Mouse (Mus musculus) ES-E14 (cell line): ENCODE results near the gene Unc13d.

ENCODE experiments used
- HCFC1 ChIP-seq: IDR thresholded peaks from 2 replicates; pipeline ENCODE4 v1.6.1; 2012; ENCODE audit warnings: low read length, inconsistent platforms, borderline replicate concordance; ENCODE audit not compliant: insufficient read depth
- MAFK ChIP-seq: IDR thresholded peaks from 2 replicates; pipeline ENCODE4 v1.6.1; 2014; ENCODE audit warnings: mild to moderate bottlenecking, low read depth, low read length, inconsistent platforms; ENCODE audit not compliant: insufficient read depth
- ZNF384 ChIP-seq: IDR thresholded peaks from 2 replicates; pipeline ENCODE4 v1.6.1; 2012; ENCODE audit warnings: low read depth, low read length, inconsistent platforms

DNA sequence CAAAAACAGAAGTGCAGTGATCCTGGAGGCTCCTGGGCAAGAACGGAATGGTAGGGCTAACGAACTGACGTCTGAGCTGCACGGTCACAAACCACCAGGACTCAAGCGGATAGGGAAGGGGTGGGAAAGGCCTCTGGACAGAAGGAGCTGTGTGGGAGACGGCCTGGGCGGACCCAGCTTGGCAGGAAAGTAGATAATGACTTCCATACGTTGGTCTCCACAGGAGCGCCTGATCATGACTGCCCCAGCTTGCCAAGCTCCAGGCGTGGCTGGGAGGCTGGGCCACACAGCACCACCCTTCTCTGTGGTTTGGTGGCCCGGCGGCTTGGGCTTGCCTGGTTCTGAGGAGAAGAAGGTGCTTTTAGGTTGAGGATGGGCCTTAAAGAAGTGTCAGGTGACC lies 39.5 kb upstream of the Unc13d start:
- no peak for TF ChIP-seq MAFK
- TF ChIP-seq HCFC1 = no peak
- no peak for TF ChIP-seq ZNF384
